Mouse (Mus musculus): ENCODE data around the gene Rimkla.
A peak's percentile ranks its signal among the peaks of the same experiment; 100 is the strongest.
"Not testable (repeated sequence)": the region's sequence is repeated elsewhere in the genome, so short reads cannot be mapped to it uniquely, and the experiment has no call there.

The Rimkla gene

DNA sequence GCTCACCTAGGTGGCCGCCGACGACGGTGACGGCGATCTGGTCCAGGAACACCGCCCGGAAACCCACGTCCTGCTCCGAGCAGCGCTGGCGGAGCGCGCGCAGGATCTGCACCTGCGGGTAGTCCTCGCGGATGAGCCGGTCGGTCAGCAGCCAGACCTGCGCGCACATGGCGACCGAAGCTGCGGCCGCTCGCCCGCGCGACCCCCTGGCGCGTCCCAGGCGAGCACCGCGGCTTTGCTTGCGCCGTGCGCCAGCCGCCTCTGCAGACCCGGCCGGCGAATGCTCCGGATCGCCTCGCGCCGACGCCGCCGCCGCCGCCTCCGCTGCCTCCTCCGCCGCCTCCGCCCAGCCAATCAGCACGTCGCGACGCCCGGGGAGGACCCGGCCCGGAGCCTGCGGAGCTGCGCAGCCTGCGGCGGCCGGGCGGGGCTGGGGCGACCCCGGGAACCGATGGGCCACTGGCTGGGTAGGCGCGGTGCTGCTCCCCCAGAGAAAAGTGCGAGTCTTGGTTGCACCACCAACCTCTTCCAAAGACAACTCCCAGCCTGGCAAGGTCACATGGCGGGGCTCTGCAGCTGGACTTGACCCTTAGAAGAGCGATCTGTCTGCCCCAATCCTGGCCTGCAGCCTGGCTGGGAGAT lies at the start of gene Rimkla:
Gene Rimkla (minus strand): TSS at position 338 of the 642 bp plus-strand sequence.
- DNase-seq, result peak; percentile 97

DNA sequence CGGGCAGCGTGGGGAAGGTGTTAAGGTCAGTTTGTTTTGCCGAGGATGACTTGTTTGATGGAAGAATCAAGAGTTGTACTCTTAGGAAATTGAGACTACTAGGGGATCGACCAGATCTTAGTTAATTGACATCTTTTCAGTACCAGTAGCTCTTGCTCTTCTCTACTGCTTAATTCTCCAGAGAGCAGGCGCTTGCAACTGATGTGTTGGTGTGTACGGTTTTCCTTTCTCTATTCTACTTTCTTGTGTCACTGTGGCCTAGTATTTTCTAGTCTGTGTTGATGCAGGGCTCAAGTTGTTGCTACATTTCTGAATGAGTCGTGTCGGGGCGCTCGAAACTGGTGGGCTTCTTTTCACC lies 48.1 kb upstream of the Rimkla start:
- DNase-seq, result no peak

DNA sequence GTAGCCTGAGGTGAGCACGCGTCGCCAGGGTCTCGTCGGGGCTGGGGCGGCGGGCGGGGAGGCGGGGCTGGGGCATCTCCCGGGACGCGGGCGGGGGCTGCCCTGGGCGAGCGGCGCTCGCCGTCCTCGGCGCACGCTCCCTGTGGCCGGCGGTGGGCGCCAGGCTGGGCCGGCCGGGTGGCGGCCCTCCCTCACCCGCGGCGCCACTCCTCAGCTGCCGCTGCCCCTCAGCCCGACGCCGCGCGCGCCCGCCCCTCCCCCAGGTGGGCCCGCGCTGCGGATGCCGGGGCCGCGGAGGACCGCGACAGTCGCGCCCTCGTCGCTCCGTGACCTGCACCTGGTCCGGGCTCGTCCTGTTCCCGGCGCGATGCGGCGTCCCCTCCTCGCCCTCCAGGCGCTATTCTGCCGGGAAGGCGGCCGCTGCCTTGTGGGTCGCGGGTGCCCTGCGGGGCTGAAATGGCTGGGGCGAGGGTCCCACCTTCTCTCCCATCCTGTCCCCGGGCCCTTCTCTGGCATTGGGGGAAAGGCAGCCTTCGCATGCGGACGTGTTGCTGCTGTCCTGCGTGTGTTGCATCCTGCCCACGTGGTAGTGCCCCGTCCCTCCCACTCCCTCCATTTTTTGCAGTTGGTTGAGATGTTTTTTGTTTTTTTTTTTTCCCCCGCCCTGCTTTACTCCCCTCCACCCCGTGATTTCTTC lies 47.6 kb upstream of the Rimkla start:
- no peak for DNase-seq

DNA sequence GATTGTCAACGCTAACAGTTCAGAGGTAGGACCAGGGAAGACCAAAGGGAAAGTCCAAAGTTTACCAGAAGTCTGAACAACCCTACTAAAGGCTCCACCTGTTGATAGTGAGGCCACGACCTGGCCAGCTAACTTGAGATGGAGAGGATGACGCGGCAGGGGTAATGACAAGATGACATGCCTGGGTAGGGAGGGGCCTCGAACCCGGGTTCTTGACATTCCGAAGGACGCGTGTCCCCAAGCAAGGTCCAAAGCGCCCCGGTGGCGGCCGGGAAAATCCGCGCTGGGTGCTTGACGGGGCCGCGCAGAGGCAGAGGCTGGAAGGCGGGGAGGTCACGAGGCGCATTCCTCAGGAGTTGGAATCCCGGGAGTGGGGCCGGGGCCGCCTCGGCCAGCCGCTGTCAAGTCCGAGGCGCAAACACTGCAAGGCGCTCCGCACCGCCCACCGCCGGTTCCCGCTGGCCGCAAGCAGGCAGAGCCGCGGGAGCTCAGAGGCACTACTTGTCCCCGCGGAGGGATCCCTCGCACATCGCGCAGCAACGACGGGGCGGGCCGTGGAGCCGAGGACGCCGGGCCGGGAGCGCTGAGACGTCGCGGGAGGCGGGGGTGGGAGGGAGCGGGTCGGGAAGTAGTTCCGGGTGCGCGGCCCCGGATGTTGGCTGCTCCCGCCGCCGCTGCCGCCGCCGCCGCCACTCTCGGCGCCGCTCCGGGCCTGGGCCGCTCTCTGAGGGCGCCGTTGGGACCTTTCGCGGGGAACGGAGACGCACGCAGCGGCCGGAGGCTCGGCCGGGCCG lies 46.8 kb upstream of the Rimkla start, which contains the start of gene Frg2f1:
Gene Frg2f1 (minus strand): TSS at position 499 of the 794 bp plus-strand sequence.
- DNase-seq, result peak; percentile 99

DNA sequence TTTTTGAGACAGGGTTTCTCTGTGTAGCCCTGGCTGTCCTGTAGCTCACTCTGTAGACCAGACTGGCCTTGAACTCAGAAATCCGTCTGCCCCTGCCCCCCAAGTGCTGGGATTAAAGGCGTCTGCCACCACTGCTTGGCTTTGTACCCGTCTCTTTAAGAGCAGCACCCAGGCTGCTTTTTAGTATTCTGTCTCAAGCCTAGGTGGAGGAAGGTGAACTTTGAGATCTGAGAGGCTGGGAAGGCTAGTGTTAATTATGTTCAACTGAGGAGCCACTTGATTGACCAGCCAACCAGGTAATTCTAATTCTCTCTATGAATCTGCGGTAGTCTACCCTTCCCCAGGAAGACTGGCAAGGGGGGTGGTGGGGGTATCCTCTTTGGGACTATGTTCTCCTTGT lies 45.0 kb upstream of the Rimkla start:
- no peak for DNase-seq

DNA sequence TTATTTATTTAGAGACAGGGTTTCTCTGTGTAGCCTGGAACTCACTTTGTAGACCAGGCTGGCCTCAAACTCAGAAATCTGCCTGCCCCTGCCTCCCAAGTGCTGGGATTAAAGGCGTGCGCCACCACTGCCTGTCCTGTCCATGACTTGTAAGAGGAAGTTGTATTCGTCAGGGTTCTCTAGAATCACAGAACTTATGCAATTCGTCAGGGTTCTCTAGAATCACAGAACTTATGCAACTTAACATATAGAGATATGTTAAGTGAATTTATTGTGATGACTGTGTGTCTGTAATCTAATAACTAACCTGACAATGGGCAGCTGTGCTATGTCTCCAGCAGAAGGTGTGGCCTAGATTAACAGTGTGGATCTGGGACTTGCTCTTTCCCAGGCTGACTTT lies 44.2 kb upstream of the Rimkla start, which contains the start of gene Foxj3:
Gene Foxj3 (plus strand): TSS at position 390 of the 400 bp plus-strand sequence.
- DNase-seq, result not testable (repeated sequence)

DNA sequence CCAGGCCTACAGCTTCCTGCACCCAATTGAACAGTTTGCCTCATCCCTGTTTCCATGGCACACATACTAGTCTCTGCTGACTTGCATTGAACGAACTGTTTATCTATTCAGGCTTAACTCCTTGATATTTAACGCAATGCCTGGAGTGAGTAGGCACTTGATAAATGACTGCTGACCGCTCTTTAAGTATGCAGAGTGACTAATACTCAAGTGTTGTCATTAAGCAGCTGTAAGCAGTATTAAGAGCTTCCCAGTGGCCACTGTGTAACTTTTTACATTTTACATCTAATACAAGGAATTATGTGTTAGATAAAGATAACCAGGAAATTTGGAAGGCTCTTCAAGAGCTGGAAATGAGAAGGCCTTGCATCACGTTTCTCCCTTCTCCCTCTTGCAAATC lies 42.7 kb upstream of the Rimkla start:
- no peak for DNase-seq

DNA sequence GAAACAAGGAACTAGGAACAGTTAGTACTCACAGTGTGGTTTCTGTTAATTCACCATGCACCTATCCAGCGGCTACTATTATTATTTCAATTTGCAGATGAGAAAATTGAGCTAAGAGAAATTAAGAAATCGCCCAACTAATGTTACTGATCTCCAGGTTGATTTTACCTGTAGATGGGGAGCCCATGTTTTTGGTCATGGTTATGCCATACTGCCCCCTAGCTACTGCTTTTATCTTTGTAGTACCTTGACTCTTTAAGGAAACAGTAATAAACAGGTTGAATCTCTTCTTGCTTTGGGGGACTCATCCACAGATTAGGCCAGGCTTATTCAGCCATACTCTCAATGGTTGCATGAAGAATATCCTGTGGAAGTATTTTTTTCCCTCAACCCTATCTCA lies 39.4 kb upstream of the Rimkla start:
- no peak for DNase-seq

DNA sequence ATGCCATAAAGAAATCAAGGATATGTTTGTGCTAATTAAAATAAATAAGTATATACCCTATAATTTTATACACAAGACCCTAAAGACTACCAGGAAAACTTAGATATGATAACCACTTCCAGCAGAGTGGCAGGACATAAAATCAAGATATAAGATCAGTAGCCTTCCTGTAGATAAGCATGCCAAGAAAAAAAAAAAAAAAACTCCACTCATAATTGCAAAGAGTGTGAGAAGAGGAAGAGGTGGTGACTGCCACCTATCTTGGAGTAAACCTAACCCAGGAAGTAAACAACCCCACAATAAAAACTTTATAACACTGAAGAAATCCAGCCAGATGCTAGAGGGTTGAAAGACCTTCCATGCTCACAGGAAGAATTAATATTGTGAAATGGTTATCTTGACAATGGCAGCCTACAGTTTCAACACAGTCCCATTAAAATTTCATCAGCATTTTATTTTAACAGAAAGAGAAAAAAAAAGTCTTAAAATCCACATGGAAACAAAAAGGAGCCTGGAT lies 34.0 kb upstream of the Rimkla start:
- DNase-seq, result no peak

DNA sequence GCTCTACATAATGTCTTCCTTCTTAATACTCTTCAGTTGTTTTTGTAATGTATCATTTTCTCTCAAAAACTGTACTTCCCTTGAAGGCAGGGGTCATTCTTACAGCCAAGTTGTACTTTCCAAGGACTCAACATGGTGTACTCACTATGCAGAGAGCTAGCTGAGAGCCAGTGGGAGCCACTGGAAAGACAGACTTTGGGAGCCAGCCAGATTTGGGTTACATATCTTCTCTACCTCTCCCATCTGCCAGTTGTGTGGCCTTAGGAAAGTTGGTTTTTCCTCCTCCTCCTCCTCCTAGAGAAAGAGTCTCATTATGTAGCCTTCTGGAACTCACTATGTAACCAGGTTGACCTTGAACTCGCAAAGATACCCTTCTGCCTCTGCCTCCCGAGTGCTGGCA lies 32.0 kb upstream of the Rimkla start:
- peak; percentile 51 for DNase-seq

DNA sequence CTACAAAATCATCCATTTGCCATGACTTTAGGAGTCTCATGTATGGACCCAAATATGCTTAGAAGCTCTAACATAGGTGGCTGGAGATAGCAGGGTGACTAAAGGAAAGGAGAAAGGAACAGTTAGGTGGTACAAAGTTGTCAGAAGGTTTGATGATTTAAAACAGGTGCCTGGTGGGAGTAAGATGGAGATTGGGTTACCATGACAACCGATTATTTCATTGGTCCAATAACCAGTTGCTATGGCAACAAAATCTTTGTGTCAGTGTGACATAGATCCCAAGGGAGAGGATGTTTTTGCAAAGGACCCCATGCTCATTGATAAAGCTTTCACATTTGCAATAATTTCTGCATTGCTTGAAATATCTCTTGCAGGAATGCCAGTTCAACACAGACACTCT lies 31.6 kb upstream of the Rimkla start:
- peak; percentile 12 for DNase-seq

DNA sequence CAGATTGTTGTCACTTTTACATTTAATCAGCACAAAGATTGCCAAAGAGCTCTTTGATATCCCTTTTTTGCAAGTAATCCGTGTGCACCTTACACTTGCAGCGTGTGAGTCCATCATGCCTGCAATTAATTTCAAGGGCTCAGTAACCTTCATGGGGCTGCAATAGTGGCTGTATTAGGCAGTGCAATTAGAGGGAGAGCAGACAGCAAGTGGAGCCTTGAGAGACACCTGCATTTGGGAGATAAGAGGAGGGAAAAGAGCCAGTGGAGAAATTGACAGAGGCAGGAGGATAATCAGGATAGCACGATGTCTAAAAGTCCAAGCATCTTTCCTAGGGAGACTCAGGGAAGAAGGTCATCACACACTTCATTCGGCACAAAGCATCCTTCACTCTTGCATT lies 31.1 kb upstream of the Rimkla start:
- DNase-seq, result peak; percentile 41

DNA sequence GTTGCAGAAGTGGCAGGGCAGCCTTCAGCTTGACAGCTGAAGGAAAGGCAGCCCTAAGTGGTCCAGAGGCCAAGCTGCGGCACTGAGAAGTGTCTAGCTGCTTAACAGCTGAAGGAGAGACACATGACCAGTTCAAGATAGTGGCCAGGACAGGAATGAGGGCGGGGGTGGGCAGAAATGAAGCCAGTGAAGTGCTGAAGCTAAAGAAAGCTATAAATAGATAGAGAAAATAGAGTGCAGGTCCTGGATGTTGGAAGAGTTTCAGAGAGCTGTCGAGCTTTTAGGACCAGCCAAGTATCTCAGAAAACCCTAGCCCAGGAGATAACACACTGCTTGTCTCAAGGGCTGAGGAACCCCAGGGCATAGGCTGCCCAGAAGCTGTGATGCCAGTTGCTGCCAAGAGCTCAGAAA lies 20.3 kb upstream of the Rimkla start:
- DNase-seq, result peak; percentile 92

DNA sequence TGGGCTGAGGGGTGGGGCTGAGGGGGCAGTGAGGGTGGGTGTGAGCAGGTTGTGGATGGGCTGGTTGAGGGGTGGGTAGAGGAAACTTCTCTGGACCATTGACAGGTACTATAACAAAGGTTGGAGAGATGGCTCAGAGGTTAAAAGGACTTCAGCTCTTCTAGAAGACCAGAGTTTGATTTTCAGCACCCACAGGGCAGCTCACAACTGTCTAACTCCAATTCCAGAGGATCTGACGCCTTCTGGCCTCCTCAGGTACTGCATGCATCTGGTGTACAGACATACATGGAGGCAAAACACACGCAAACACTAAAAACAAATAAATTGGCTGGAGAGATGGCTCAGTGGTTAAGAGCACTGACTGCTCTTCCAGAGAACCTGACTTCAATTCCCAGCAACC lies 19.2 kb upstream of the Rimkla start:
- no peak for DNase-seq

DNA sequence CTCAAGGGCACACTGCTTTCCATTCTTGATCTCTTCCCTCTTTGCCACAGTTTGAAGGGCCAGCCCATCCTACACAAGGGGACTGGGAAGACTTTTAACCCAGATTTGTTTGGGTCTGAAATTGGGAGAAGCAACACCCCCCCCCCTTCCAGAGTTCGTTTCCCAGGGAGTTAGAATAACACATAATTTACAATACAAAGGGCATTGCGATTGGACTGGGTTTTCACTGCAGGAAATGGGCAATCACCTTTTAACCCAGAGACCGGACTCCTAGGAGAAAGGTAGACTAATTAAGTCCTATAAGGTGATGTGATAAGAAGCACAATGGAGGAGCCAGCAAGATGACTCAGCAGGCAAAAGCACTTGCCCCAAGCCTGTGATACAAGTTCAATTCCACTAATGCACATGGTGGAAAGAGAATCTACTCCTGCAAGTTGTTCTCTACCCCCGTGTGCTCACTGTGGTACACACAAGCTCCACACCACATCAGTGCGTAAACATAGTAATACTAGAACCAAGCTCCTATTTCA lies 6.0 kb upstream of the Rimkla start:
- DNase-seq, result no peak

DNA sequence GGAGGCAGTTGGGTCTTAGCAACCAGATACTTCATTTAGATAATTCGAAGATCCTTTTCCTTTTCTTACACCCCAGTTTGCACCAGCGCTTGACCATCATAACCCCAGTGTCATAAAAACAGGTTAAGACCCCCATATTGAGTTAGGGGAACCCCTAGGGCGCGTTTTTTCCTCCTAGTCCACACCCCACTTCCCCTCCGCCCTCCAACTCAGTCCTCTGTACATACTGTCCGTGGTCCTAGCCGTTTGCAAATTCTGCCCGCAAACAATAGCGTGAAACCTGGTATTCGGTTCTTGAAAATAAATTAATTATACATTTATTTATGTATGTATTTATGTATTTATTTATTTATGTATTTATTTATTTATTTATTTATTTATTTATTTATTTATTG lies 502 bp upstream of the Rimkla start:
- no peak for DNase-seq

DNA sequence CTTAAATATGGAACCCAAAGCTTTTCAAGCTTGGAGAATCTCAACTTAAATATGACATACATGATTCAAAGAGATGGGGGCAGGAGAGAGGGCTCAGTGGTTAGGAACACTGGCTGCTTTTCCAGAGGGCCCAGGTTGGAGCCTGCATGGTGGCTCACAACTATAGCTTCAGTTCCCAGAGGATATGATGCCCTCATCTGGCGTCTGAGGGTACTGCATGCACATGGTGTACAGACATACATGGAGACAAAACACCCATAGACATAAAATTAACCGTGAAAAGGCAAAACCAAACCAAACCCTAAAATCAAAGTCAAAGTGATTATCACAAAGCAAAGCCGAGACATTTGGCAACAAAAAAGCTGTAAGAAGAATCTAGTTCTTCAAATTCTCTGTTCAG lies 1.6 kb downstream of the Rimkla start:
- no peak for DNase-seq

DNA sequence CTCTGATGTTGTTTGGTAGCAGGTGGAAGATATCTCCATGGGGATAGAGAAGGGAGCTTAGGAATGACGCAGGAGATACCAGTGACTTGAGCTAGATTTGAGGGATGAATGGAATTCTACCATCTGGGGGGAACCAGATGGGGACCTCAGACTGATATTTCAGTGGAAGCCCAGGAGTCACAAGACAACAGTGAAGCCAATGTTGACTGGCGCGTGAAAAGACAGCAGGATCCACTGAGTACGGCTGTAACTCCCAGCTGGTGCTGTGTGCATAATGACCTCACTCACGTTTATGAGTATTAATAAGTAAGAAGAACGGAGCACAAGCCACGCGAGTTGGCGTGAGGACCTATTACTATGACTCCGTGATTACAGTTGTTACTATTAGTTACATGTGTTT lies 2.8 kb downstream of the Rimkla start:
- DNase-seq, result no peak

DNA sequence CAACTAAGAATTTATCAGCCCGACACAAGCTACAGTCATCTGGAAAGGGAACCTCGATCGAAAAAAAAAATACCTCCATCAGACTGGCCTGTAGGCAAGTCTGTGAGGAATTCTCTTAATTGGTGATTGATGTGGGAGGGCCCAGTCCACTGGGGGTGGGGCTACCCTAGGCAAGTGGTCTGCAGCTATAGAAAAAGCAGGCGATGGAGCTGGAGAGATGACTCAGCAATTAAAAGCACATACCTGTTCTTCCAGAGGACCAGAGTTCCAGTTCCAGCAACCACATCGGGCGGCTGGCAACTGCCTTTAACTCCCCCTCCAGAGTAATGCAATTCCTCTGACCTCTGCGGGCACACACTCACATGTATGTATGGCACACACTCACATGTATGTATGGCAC lies 7.5 kb downstream of the Rimkla start:
- no peak for DNase-seq

DNA sequence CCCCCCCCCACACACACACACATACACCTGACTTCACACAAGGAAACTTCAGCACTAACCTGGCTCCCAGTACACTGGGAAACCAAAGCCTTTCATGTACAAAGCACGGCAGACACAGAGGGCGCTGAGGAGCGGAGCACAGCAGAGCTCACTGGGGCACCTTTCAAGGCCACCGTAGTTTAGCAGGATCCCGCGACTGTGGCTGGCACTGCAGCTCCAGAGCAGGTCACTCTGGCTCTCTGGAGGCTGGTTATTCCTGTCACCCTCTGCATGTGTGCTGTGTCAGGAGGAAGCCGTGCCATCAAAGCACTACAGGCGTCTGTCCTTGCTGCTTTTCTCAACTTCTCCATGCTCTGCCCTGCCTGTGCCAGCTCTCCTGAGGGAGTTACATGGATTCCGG lies 9.4 kb downstream of the Rimkla start:
- peak; percentile 90 for DNase-seq

DNA sequence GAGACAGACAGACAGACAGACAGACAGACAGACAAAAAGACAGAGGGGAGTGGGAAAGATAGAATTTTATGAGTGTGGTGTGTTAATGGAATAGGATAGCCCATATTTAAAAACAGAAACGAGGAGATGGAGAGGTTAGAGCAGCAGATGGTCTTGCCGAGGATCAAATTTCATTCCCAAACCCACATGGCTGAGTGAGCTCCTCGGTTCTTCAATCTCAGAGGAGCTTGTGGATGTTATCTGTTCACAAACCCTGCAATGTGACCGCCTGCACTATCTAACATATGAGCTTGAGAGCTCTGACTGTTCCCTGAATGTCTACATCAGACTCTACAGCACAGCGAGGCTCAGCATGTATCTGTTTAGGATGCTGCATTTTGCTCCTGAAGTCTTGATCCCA lies 19.3 kb downstream of the Rimkla start:
- no peak for DNase-seq

DNA sequence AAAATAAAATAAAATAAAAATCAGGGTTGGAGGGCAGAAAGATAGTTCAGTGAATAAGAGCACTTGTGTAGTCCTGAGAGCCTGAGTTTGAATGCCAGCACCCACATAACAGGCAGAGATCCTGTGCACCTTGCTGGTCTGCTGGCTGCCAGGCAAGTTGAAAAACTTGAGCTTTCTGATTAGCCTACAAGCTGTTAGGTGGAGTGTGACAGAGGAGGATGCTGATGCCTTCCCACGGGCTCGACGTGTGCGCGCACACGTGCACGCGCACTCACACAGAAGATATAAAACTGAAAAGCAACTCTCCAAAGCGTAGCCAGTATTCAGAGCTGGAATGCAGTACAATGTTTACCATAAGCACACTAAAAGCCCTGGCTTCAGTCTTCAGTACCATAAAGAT lies 19.9 kb downstream of the Rimkla start:
- no peak for DNase-seq

DNA sequence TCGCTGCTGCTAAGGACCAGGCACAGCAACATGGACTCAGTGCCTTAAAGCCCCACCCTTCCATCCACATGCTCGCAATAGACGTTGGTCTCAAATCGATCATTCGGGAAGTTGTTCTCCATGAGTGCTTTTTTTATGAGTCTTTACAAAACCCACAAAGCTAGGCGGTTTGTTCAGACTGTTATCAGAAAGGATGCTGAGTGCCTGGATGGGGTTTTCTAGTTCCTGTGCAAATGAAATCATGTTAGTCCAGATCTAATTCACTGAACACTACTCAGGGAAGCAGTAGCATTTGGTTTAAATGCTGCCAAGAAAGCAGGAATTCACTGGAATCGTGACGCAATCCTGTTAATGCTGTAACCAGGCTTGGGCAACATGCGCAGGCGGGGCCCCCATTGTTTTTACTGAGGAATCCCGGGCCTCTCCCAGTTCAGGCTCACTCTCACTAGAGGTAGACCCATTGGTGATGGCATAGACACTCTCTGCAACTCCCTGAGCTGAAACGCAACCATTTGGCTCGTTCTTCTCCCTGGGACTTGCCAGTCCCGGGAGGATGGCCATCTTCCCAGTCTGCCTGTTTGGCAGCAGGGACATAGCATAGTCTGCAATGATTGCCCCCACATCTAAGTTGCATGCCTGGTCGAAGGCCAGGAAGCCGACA lies 24.6 kb downstream of the Rimkla start:
- DNase-seq, result no peak

Data from heart, adult 11 months (tissue).